Mouse (Mus musculus): ENCODE results near the gene Gm15085.
"Not testable (repeated sequence)": the region's sequence is repeated elsewhere in the genome, so short reads cannot be mapped to it uniquely, and the experiment has no call there.

The Gm15085 gene

DNA sequence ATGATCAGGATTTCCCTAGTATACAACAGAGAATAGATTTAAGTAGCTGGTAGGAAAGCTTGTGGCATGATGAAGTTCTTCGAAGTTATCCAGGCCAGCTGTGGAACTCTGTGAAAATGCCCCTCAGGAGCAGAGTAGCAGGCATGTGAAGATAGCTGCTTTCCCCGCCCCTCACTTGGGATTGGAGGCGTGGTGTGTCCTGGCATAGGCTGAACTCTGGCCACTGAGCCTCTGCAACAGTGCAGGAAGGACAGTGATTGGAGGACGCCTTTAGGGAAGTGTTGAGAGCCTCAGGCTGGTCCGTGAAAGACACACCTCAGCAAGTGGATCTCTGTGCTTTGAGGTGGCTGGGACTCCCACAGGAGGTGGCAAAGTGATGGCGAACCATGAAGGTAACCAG, at the start of gene Gm15085:
Gene Gm15085, plus strand, starts transcription at position 301 of the 400 bp plus-strand sequence.
- not testable (repeated sequence) for DNase-seq
